ENCODE assay signal across 24 mouse cellular contexts in the genomic region with DNA sequence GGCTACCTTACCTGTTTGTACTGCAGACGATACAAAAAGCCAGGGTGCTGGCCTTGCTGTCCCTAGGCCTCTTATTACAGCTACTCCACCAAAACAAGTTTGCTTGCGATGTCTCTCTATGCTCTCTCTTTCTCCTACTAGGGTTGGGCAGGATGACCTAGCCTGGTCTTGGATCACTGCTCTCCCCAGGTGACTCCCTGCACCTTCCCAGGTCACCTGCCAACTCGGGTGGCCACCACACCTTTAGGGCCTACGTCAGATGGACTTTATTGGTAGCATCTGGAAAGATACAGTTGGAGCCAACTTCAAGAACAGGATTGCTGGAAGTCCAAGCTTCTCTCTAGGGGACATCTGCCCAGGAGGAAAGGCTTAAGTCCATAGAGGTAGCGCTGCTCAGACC. TPM values are rescaled to one million over a fixed set of nuclear protein-coding genes. Genes with fewer than 3 reads are reported as not detected.
DNase-seq lines count a peak whose midpoint lies in the region; ATAC-seq and TF ChIP-seq lines count a peak whose summit lies in the region.
"Had no signal": no experiment of that assay in that cellular context is flagged by ENCODE, and none has a peak within 500 bp of the region (broad histone marks: within the 10 kb centered on the region; RNA-seq: fewer than 3 reads in every experiment).

No protein-coding gene starts in this region.

- no peak for TF ChIP-seq EP300 in heart, adult 2 months (IDR thresholded peaks at IDR 0.05; ENCODE audit: insufficient read depth, low read depth, low read length)
- TF ChIP-seq EP300 in stomach, postnatal 0 days (optimal IDR thresholded peaks at IDR 0.05) = no peak

- H3K4me2 ChIP-seq in stomach, postnatal 0 days (replicated peaks; ENCODE audit: low read depth) = no peak overlapping the region
- H3K4me2 ChIP-seq: embryonic facial prominence, embryonic 13.5 days; forebrain, embryonic 12.5 days had no signal

- ATAC-seq in stomach, postnatal 0 days (ENCODE audit: low FRiP score, low TSS enrichment) = no peak
- ATAC-seq: forebrain, embryonic 14.5 days; forebrain, embryonic 16.5 days had no signal

- intact Hi-C loops in heart, adult 2 months (cut with DNase I) = loop anchor here (2.0 to 10.0 kb wide), 3 partner anchors 97 to 420 kb away; partner anchors contain the start of gene Ivd

- TF ChIP-seq POLR2A in cerebellum, adult 2 months (IDR thresholded peaks at IDR 0.05; ENCODE audit: borderline replicate concordance, insufficient read depth, low read length) = no peak
- no peak for TF ChIP-seq POLR2A in heart, adult 2 months (IDR thresholded peaks at IDR 0.05; ENCODE audit: insufficient read depth, low read depth, low read length)
- no peak for TF ChIP-seq POLR2A in small intestine, adult 2 months (IDR thresholded peaks at IDR 0.05; ENCODE audit: low read depth, low read length)

- H3K27me3 ChIP-seq in cerebellum, adult 2 months (ENCODE audit: control insufficient read depth, insufficient read depth, low read length) = no peaks in the 10 kb centered on the region
- H3K27me3 ChIP-seq in heart, adult 2 months (ENCODE audit: control insufficient read depth, insufficient read depth, low read length) = no peaks in the 10 kb centered on the region
- H3K27me3 ChIP-seq in small intestine, adult 2 months (ENCODE audit: control insufficient read depth, insufficient read depth, low read length) = no peaks in the 10 kb centered on the region
- H3K27me3 ChIP-seq in stomach, postnatal 0 days (ENCODE audit: control insufficient read depth, insufficient read depth, low read length) = no peaks in the 10 kb centered on the region
- H3K27me3 ChIP-seq: embryonic facial prominence, embryonic 15.5 days had no signal

- no peak overlapping the region for H3K4me3 ChIP-seq in cerebellum, adult 2 months (replicated peaks; ENCODE audit: insufficient read depth, low read depth, low read length)
- no peak overlapping the region for H3K4me3 ChIP-seq in heart, adult 2 months
- no peak overlapping the region for H3K4me3 ChIP-seq in small intestine, adult 2 months (ENCODE audit: low read depth, low read length)
- no peak overlapping the region for H3K4me3 ChIP-seq in stomach, postnatal 0 days (ENCODE audit: low read depth, low read length)
- H3K4me3 ChIP-seq: embryonic facial prominence, embryonic 13.5 days; embryonic facial prominence, embryonic 15.5 days; erythroblast, embryonic 14.5 days; forebrain, embryonic 10.5 days; forebrain, embryonic 12.5 days had no signal

- H3K9me3 ChIP-seq in stomach, postnatal 0 days (ENCODE audit: control insufficient read depth, low read length) = no peaks in the 10 kb centered on the region
- H3K9me3 ChIP-seq: embryonic facial prominence, embryonic 13.5 days; embryonic facial prominence, embryonic 15.5 days; forebrain, embryonic 10.5 days; forebrain, embryonic 12.5 days had no signal

- peak; percentile 54 for DNase-seq in cerebellum, adult 9-11 months
- DNase-seq in cerebellum, adult 2 months = no peak
- no peak for DNase-seq in heart, adult 2 months
- no peak for DNase-seq in heart, adult 18-20 months
- peak; percentile 17 for DNase-seq in stomach, postnatal 0 days (ENCODE audit: low spot score)
- no peak for DNase-seq in gastrocnemius, postnatal 10 days
- DNase-seq: adrenal gland, postnatal 25 days had no signal

- no peaks in the 10 kb centered on the region for H3K79me2 ChIP-seq in heart, adult 2 months (replicated peaks; ENCODE audit: control insufficient read depth, insufficient read depth, low read length)

- H3K27ac ChIP-seq in cerebellum, adult 2 months (ENCODE audit: insufficient read depth, low read length) = no peak overlapping the region
- no peak overlapping the region for H3K27ac ChIP-seq in heart, adult 2 months
- peak overlapping the region; percentile 79 for H3K27ac ChIP-seq in small intestine, adult 2 months (ENCODE audit: insufficient read depth, low read depth, low read length)
- peak overlapping the region; percentile 13; the same call in 1 of the 2 replicates for H3K27ac ChIP-seq in stomach, postnatal 0 days (replicated peaks)
- H3K27ac ChIP-seq: embryonic facial prominence, embryonic 13.5 days; embryonic facial prominence, embryonic 15.5 days; forebrain, embryonic 10.5 days; forebrain, embryonic 12.5 days had no signal

- no peak overlapping the region for H3K9ac ChIP-seq in heart, adult 2 months (ENCODE audit: low read depth, low read length)
- no peak overlapping the region for H3K9ac ChIP-seq in stomach, postnatal 0 days (ENCODE audit: low read length)
- H3K9ac ChIP-seq: embryonic facial prominence, embryonic 13.5 days; embryonic facial prominence, embryonic 15.5 days; forebrain, embryonic 12.5 days had no signal

- WGBS in cerebellum, adult 2 months = 80% methylated on average over 5 of the region's 5 CpGs
- WGBS in heart, adult 2 months = 84% methylated on average over 5 of the region's 5 CpGs
- 46% methylated on average over 5 of the region's 5 CpGs for WGBS in small intestine, adult 2 months
- WGBS in stomach, postnatal 0 days = 89% methylated on average over 5 of the region's 5 CpGs

- H3K36me3 ChIP-seq in heart, adult 2 months (ENCODE audit: control insufficient read depth, insufficient read depth, low read length) = peaks cover 3% of the 10 kb centered on the region; the same call in 1 of the 2 replicates
- no peaks in the 10 kb centered on the region for H3K36me3 ChIP-seq in small intestine, adult 2 months (ENCODE audit: control insufficient read depth, insufficient read depth, low read length)
- H3K36me3 ChIP-seq in stomach, postnatal 0 days (ENCODE audit: control insufficient read depth, insufficient read depth, low read length) = no peaks in the 10 kb centered on the region
- H3K36me3 ChIP-seq: embryonic facial prominence, embryonic 13.5 days; embryonic facial prominence, embryonic 15.5 days; forebrain, embryonic 10.5 days; forebrain, embryonic 12.5 days had no signal

- no peak for TF ChIP-seq CTCF in cerebellum, adult 2 months (IDR thresholded peaks at IDR 0.05; ENCODE audit: borderline replicate concordance, insufficient read depth, low read depth, low read length)
- peak; percentile 14; the same call in 1 of the 2 replicates for TF ChIP-seq CTCF in heart, adult 2 months (IDR thresholded peaks at IDR 0.05)
- TF ChIP-seq CTCF in small intestine, adult 2 months (IDR thresholded peaks at IDR 0.05; ENCODE audit: extremely low read depth, insufficient read length, insufficient replicate concordance, low read depth, low read length) = no peak
- TF ChIP-seq CTCF in stomach, postnatal 0 days (IDR thresholded peaks at IDR 0.05; ENCODE audit: low read depth) = no peak

- H3K4me1 ChIP-seq in cerebellum, adult 2 months (ENCODE audit: control insufficient read depth, insufficient read depth, low read length) = peaks cover 30% of the 10 kb centered on the region
- H3K4me1 ChIP-seq in heart, adult 2 months (ENCODE audit: control insufficient read depth, insufficient read depth, low read length) = peaks cover 19% of the 10 kb centered on the region
- peaks cover 63% of the 10 kb centered on the region for H3K4me1 ChIP-seq in small intestine, adult 2 months (ENCODE audit: control insufficient read depth, insufficient read depth, insufficient read length, low read length)
- peaks cover 16% of the 10 kb centered on the region for H3K4me1 ChIP-seq in stomach, postnatal 0 days (replicated peaks; ENCODE audit: control insufficient read depth, insufficient read depth)

RNA-seq across cellular contexts. Expression of gene Ccdc9b, which starts 2.4 kb away (rescaled TPM):
- polyA plus RNA-seq in cerebellum, adult 2 months (2012; rRNA removed) = 8.3 and 8.5 TPM in 2 replicates
- total RNA-seq in heart, adult 2 months (2021) = 10 to 100 TPM; 24.3 to 26.4 TPM
- polyA plus RNA-seq in heart, adult 2 months (2012; rRNA removed) = 15.1 and 21.7 TPM in 2 replicates
- total RNA-seq in heart, adult 18-20 months (2021) = 10 to 100 TPM; 20.8 to 25.7 TPM
- 2.4 and 3.3 TPM in 2 replicates for polyA plus RNA-seq in small intestine, adult 2 months (2012; rRNA removed)
- polyA plus RNA-seq in stomach, postnatal 0 days (2015; fragmentation: Nextera tagmentation; extraction: Ambion mirVana) = 2.9 TPM in 2 replicates
- total RNA-seq in gastrocnemius, postnatal 10 days (2021) = 1 to 10 TPM; 5.7 to 8.5 TPM
- polyA plus RNA-seq: erythroblast, embryonic 14.5 days had no signal

RNA-seq across cellular contexts. Expression of gene Phgr1, which starts 7.7 kb away (rescaled TPM):
- polyA plus RNA-seq in cerebellum, adult 2 months (2012; rRNA removed) = not detected in 2 replicates
- total RNA-seq in heart, adult 2 months (2021) = not detected
- polyA plus RNA-seq in heart, adult 2 months (2012; rRNA removed) = not detected in 2 replicates
- not detected for total RNA-seq in heart, adult 18-20 months (2021)
- polyA plus RNA-seq in small intestine, adult 2 months (2012; rRNA removed) = 2,253 and 5,176 TPM in 2 replicates
- polyA plus RNA-seq in stomach, postnatal 0 days (2015; fragmentation: Nextera tagmentation; extraction: Ambion mirVana) = 165 and 184 TPM in 2 replicates
- total RNA-seq in gastrocnemius, postnatal 10 days (2021) = not detected
- total RNA-seq: adrenal gland, adult 2 months; adrenal gland, postnatal 10 days; adrenal gland, postnatal 25 days; adrenal gland, postnatal 4 days; common myeloid progenitor, adult 5-6 weeks; ES-E14; MEL had no signal
- polyA plus RNA-seq: adrenal gland, adult 2 months; brain, embryonic 14.5 days; C2C12; embryonic facial prominence, embryonic 11.5 days; embryonic facial prominence, embryonic 13.5 days; erythroblast, embryonic 14.5 days; forebrain, embryonic 10.5 days; forebrain, embryonic 12.5 days; forebrain, embryonic 14.5 days; forebrain, embryonic 16.5 days had no signal

RNA-seq across cellular contexts. Expression of gene Disp2, which starts 14.6 kb away (rescaled TPM):
- polyA plus RNA-seq in cerebellum, adult 2 months (2012; rRNA removed) = 212 and 227 TPM in 2 replicates
- total RNA-seq in heart, adult 2 months (2021) = under 1 TPM in 1 of 2 experiments, not detected in 1; 0.11 TPM
- polyA plus RNA-seq in heart, adult 2 months (2012; rRNA removed) = 0.39 and 0.53 TPM in 2 replicates
- under 1 TPM in 1 of 2 experiments, not detected in 1; 0.07 TPM for total RNA-seq in heart, adult 18-20 months (2021)
- 1.7 and 3.5 TPM in 2 replicates for polyA plus RNA-seq in small intestine, adult 2 months (2012; rRNA removed)
- polyA plus RNA-seq in stomach, postnatal 0 days (2015; fragmentation: Nextera tagmentation; extraction: Ambion mirVana) = 1.0 and 1.1 TPM in 2 replicates
- total RNA-seq in gastrocnemius, postnatal 10 days (2021) = under 1 TPM; 0.34 to 0.35 TPM
- total RNA-seq: common myeloid progenitor, adult 5-6 weeks had no signal
- polyA plus RNA-seq: erythroblast, embryonic 14.5 days had no signal

RNA-seq across cellular contexts. Expression of gene Inafm2, which starts 19.3 kb away (rescaled TPM):
- 21.8 and 22.0 TPM in 2 replicates for polyA plus RNA-seq in cerebellum, adult 2 months (2012; rRNA removed)
- total RNA-seq in heart, adult 2 months (2021) = 10 to 100 TPM; 31.8 to 34.9 TPM
- polyA plus RNA-seq in heart, adult 2 months (2012; rRNA removed) = 8.8 and 16.3 TPM in 2 replicates
- 10 to 100 TPM; 31.3 to 35.1 TPM for total RNA-seq in heart, adult 18-20 months (2021)
- 6.2 and 8.8 TPM in 2 replicates for polyA plus RNA-seq in small intestine, adult 2 months (2012; rRNA removed)
- 33.8 and 36.7 TPM in 2 replicates for polyA plus RNA-seq in stomach, postnatal 0 days (2015; fragmentation: Nextera tagmentation; extraction: Ambion mirVana)
- total RNA-seq in gastrocnemius, postnatal 10 days (2021) = 1 to 10 TPM; 6.0 to 8.6 TPM

RNA-seq across cellular contexts. Expression of gene Plcb2, which starts 36.6 kb away (rescaled TPM):
- polyA plus RNA-seq in cerebellum, adult 2 months (2012; rRNA removed) = 0.86 and 0.97 TPM in 2 replicates
- total RNA-seq in heart, adult 2 months (2021) = 1 to 10 TPM; 2.5 to 2.6 TPM
- polyA plus RNA-seq in heart, adult 2 months (2012; rRNA removed) = 2.4 and 2.7 TPM in 2 replicates
- total RNA-seq in heart, adult 18-20 months (2021) = 1 to 10 TPM; 1.4 to 2.6 TPM
- polyA plus RNA-seq in small intestine, adult 2 months (2012; rRNA removed) = 2.9 and 6.2 TPM in 2 replicates
- 0.58 and 0.64 TPM in 2 replicates for polyA plus RNA-seq in stomach, postnatal 0 days (2015; fragmentation: Nextera tagmentation; extraction: Ambion mirVana)
- 1 to 10 TPM in 1 of 2 experiments, under 1 TPM in 1; 0.40 to 1.1 TPM for total RNA-seq in gastrocnemius, postnatal 10 days (2021)
- polyA plus RNA-seq: C2C12 had no signal

Comparison
In these comparisons a context has a peak if more than half of its experiments do, and no peak if none do; other contexts are left out.
1. DNase-seq: peak in cerebellum, adult 9-11 months (single experiment) and stomach, postnatal 0 days (single experiment); none in cerebellum, adult 2 months (0 of 2), heart, adult 2 months (0 of 2), heart, adult 18-20 months (0 of 2) and gastrocnemius, postnatal 10 days (single experiment).
2. H3K27ac ChIP-seq: peak in small intestine, adult 2 months (single experiment) and stomach, postnatal 0 days (single experiment); none in cerebellum, adult 2 months (single experiment) and heart, adult 2 months (single experiment).
3. RNA of gene Phgr1, which starts 7.7 kb away (polyA plus RNA-seq): 2,253 to 5,176 TPM in small intestine, adult 2 months and 165 to 184 TPM in stomach, postnatal 0 days; not detected in heart, adult 2 months and not detected in cerebellum, adult 2 months; every median in the first group is over 100 times any median in the second.
4. RNA of gene Disp2, which starts 14.6 kb away (polyA plus RNA-seq): 212 to 227 TPM in cerebellum, adult 2 months; 1.7 to 3.5 TPM in small intestine, adult 2 months, 1.0 to 1.1 TPM in stomach, postnatal 0 days and 0.39 to 0.53 TPM in heart, adult 2 months; every median in the first group is over 10 times any median in the second.